Mouse (Mus musculus) MEL (cell line): ENCODE results near the gene Ing5. TPM values are rescaled to one million over a fixed set of nuclear protein-coding genes. Genes with fewer than 3 reads are reported as not detected.
A peak's percentile ranks its signal among the peaks of the same experiment; 100 is the strongest.
"Not testable (repeated sequence)": the region's sequence is repeated elsewhere in the genome, so short reads cannot be mapped to it uniquely, and the experiment has no call there.

Experiments used
- DNase-seq: peaks from one replicate; pipeline ENCODE4 v3.0.0; 2011; ENCODE audit warnings: low read depth, low spot score
- H3K27ac ChIP-seq: 2 replicates; pipeline ENCODE4 v1.5.1; 2012; ENCODE audit warnings: low read depth, mild to moderate bottlenecking, control low read depth, low read length, moderate library complexity; ENCODE audit not compliant: control insufficient read depth
- H3K27me3 ChIP-seq, 2 experiments: fragments of 150-350 bp in 1 of 2; sonication (generic) in 1 of 2; 2 replicates each; pipeline ENCODE4 v1.6.1; 2012; ENCODE audit warnings: low read length in 2 of 2, mild to moderate bottlenecking in 2 of 2, improper control_type of control experiment in 1 of 2, moderate library complexity in 1 of 2; ENCODE audit not compliant: insufficient read depth in 2 of 2, control insufficient read depth in 1 of 2
- H3K36me3 ChIP-seq, 2 experiments: 2 replicates each; pipeline ENCODE4 v1.6.1; 2012 to 2014; ENCODE audit warnings: low read length in 2 of 2, improper control_type of control experiment in 1 of 2, inconsistent platforms in 1 of 2, mild to moderate bottlenecking in 1 of 2; ENCODE audit not compliant: insufficient read depth in 2 of 2, control insufficient read depth in 1 of 2
- H3K4me1 ChIP-seq, 2 experiments: fragments of 150-350 bp in 1 of 2; sonication (generic) in 1 of 2; 2 replicates each; pipeline ENCODE4 v1.6.1; 2012; ENCODE audit warnings: low read length in 2 of 2, improper control_type of control experiment in 1 of 2, mild to moderate bottlenecking in 1 of 2; ENCODE audit not compliant: insufficient read depth in 2 of 2, control insufficient read depth in 1 of 2
- H3K4me3 ChIP-seq, 2 experiments: fragments of 150-350 bp in 1 of 2; sonication (generic) in 1 of 2; 2 replicates each; pipeline ENCODE4 v1.5.1; 2012; ENCODE audit warnings: low read depth in 2 of 2, low read length in 2 of 2, mild to moderate bottlenecking in 2 of 2, moderate library complexity in 2 of 2, control low read depth in 1 of 2, improper control_type of control experiment in 1 of 2; ENCODE audit not compliant: control insufficient read depth in 1 of 2, insufficient read depth in 1 of 2
- H3K79me2 ChIP-seq: 2 replicates; pipeline ENCODE4 v1.6.1; 2012; ENCODE audit warnings: mild to moderate bottlenecking, low read length, moderate library complexity; ENCODE audit not compliant: control insufficient read depth, poor library complexity, insufficient read depth
- H3K9ac ChIP-seq: 2 replicates; pipeline ENCODE4 v1.6.1; 2012; ENCODE audit warnings: low read depth, mild to moderate bottlenecking, control low read depth, low read length, moderate library complexity; ENCODE audit not compliant: control insufficient read depth, poor library complexity, severe bottlenecking
- H3K9me3 ChIP-seq: fragments of 150-350 bp; sonication (generic); replicated peaks from 2 replicates; pipeline ENCODE4 v1.6.1; 2012; ENCODE audit warnings: mild to moderate bottlenecking, low read length, improper control_type of control experiment, moderate library complexity; ENCODE audit not compliant: insufficient read depth
- BHLHE40 ChIP-seq: IDR thresholded peaks from 2 replicates; pipeline ENCODE4 v1.6.1; 2012; ENCODE audit warnings: low read depth, mild to moderate bottlenecking, inconsistent platforms, low read length, improper control_type of control experiment, borderline replicate concordance
- MXI1 ChIP-seq: IDR thresholded peaks from 2 replicates; pipeline ENCODE4 v1.6.1; 2011; ENCODE audit warnings: mild to moderate bottlenecking, low read depth, low read length, improper control_type of control experiment
- MYB ChIP-seq: IDR thresholded peaks from 2 replicates; pipeline ENCODE4 v1.6.1; 2011; ENCODE audit warnings: mild to moderate bottlenecking, low read depth, low read length, improper control_type of control experiment
- NRF1 ChIP-seq: IDR thresholded peaks from 2 replicates; pipeline ENCODE4 v1.6.1; 2014; ENCODE audit warnings: low read depth, mild to moderate bottlenecking, inconsistent platforms, low read length, improper control_type of control experiment, moderate library complexity; ENCODE audit not compliant: poor library complexity, insufficient read depth, severe bottlenecking
- POLR2A ChIP-seq, 2 experiments: IDR thresholded peaks; 2 replicates each; pipeline ENCODE4 v1.6.1; 2011 to 2012; ENCODE audit warnings: low read length in 2 of 2, mild to moderate bottlenecking in 2 of 2, control low read depth in 1 of 2, improper control_type of control experiment in 1 of 2, low read depth in 1 of 2, moderate library complexity in 1 of 2; ENCODE audit not compliant: control insufficient read depth in 1 of 2, insufficient read depth in 1 of 2, poor library complexity in 1 of 2
- TBP ChIP-seq: IDR thresholded peaks from 2 replicates; pipeline ENCODE4 v1.8.0; 2011; ENCODE audit warnings: low read depth, low read length, improper control_type of control experiment
- TCF12 ChIP-seq: IDR thresholded peaks from 2 replicates; pipeline ENCODE4 v1.6.1; 2014; ENCODE audit warnings: low read depth, mild to moderate bottlenecking, inconsistent platforms, low read length, improper control_type of control experiment, moderate library complexity
- USF1 ChIP-seq: IDR thresholded peaks from 2 replicates; pipeline ENCODE4 v1.6.1; 2014; ENCODE audit warnings: low read depth, mild to moderate bottlenecking, inconsistent platforms, low read length, improper control_type of control experiment, moderate library complexity
- ZMIZ1 ChIP-seq: IDR thresholded peaks from 2 replicates; pipeline ENCODE4 v1.6.1; 2012; ENCODE audit warnings: low read depth, mild to moderate bottlenecking, inconsistent platforms, low read length, improper control_type of control experiment, moderate library complexity
- polyA plus RNA-seq, 2 experiments: library from polyadenylated mRNA; stranded (reverse) in 1 of 2; unstranded in 1 of 2; fragments of >175 nt in 1 of 2; fragments of >200 nt in 1 of 2; gene quantifications; 2 replicates each; pipeline versions ENCODE4 v1.2.1 to v1.2.4; 2012; ENCODE audit warnings: low replicate concordance in 2 of 2, low read depth in 1 of 2; ENCODE audit not compliant: insufficient read length in 2 of 2, insufficient read depth in 1 of 2, missing spikeins in 1 of 2
- total RNA-seq: library from RNA; depleted of rRNA; stranded (reverse); fragments of 300-350 nt; gene quantifications from 2 replicates; pipeline ENCODE4 v1.2.3, GENCODE M21; 2012

The Ing5 gene
- total and polyA plus RNA-seq, 3 experiments: 27.6 to 29.2 TPM; not detected in 1

- TF ChIP-seq ZMIZ1: no peak
- TF ChIP-seq TCF12: no peak
- TF ChIP-seq POLR2A (IDR thresholded peaks at IDR 0.05; ENCODE audit: control insufficient read depth in 1 of 2, insufficient read depth in 1 of 2, low read depth in 1 of 2, low read length in 2 of 2, poor library complexity in 1 of 2): no peak
Measured at GRCm38 (mm10) chr1:93837335-93837734, 33.6 kb downstream of the Ing5 start (continued).

- H3K27me3 ChIP-seq, H3K9ac ChIP-seq, H3K36me3 ChIP-seq, H3K27ac ChIP-seq, H3K4me3 ChIP-seq, H3K79me2 ChIP-seq, H3K9me3 ChIP-seq, DNase-seq, H3K4me1 ChIP-seq: not testable (repeated sequence)
Measured at GRCm38 (mm10) chr1:93838569-93838968, 34.8 kb downstream of the Ing5 start.

- H3K27me3 ChIP-seq, H3K9me3 ChIP-seq: not testable (repeated sequence)
Measured at GRCm38 (mm10) chr1:93845766-93846366, 42.1 kb downstream of the Ing5 start.

GRCm38 (mm10) chr1:93855790-93856189, 52.0 kb downstream of the Ing5 start:
- DNase-seq: not testable (repeated sequence)

More at GRCm38 (mm10) chr1:93845766-93846366, 42.1 kb downstream of the Ing5 start:
- not testable (repeated sequence) for H3K36me3 ChIP-seq, H3K79me2 ChIP-seq, H3K4me3 ChIP-seq, H3K9ac ChIP-seq, H3K27ac ChIP-seq, H3K4me1 ChIP-seq
- peak; percentile 1 for DNase-seq

GRCm38 (mm10) chr1:93857370-93857769, 53.6 kb downstream of the Ing5 start:
- no peaks in the 10 kb centered on the region for H3K4me1 ChIP-seq
- no peaks in the 10 kb centered on the region for H3K27me3 ChIP-seq
- no peak overlapping the region for H3K9ac ChIP-seq
- no peak for TF ChIP-seq MYB
- no peak for TF ChIP-seq USF1
- no peak for TF ChIP-seq BHLHE40
- TF ChIP-seq NRF1: no peak
- no peak for TF ChIP-seq MXI1
- TF ChIP-seq TBP: no peak
- no peaks in the 10 kb centered on the region for H3K36me3 ChIP-seq
- H3K9me3 ChIP-seq: no peaks in the 10 kb centered on the region
- no peak overlapping the region for H3K4me3 ChIP-seq
- DNase-seq: no peak
- no peaks in the 10 kb centered on the region for H3K79me2 ChIP-seq
- no peak overlapping the region for H3K27ac ChIP-seq

More at GRCm38 (mm10) chr1:93855790-93856189, 52.0 kb downstream of the Ing5 start:
- H3K9me3 ChIP-seq, H3K79me2 ChIP-seq, H3K36me3 ChIP-seq, H3K4me1 ChIP-seq, H3K9ac ChIP-seq, H3K4me3 ChIP-seq, H3K27ac ChIP-seq, H3K27me3 ChIP-seq: not testable (repeated sequence)
